Mouse (Mus musculus) hindbrain, embryonic 10.5 days (tissue): ENCODE measurements around the gene Rab11a. TPM values are rescaled to one million over a fixed set of nuclear protein-coding genes. Genes with fewer than 3 reads are reported as not detected.
A peak's percentile ranks its signal among the peaks of the same experiment; 100 is the strongest.

Source experiments
- DNase-seq: peaks from one replicate; pipeline ENCODE4 v3.0.0-alpha.2; 2017; ENCODE audit warnings: low spot score
- H3K27ac ChIP-seq: fragments of 300-500 bp; sonication (generic); 2 replicates; pipeline ENCODE4 v1.5.1; 2016; ENCODE audit warnings: mild to moderate bottlenecking, moderate library complexity
- H3K27me3 ChIP-seq: fragments of 300-500 bp; sonication (generic); 2 replicates; pipeline ENCODE4 v1.6.1; 2016; ENCODE audit warnings: mild to moderate bottlenecking; ENCODE audit not compliant: poor library complexity, insufficient read depth, severe bottlenecking
- H3K36me3 ChIP-seq: fragments of 300-500 bp; sonication (generic); 2 replicates; pipeline ENCODE4 v1.6.1; 2016; ENCODE audit warnings: mild to moderate bottlenecking, moderate library complexity
- H3K4me1 ChIP-seq: fragments of 300-500 bp; sonication (generic); replicated peaks from 2 replicates; pipeline ENCODE4 v1.6.1; 2016; ENCODE audit warnings: mild to moderate bottlenecking
- H3K4me3 ChIP-seq: fragments of 300-500 bp; sonication (generic); 2 replicates; pipeline ENCODE4 v1.5.1; 2016; ENCODE audit warnings: mild to moderate bottlenecking, moderate library complexity
- H3K9me3 ChIP-seq: fragments of 300-500 bp; sonication (generic); 2 replicates; pipeline ENCODE4 v1.6.1; 2016; ENCODE audit warnings: mild to moderate bottlenecking, moderate library complexity
- WGBS: fragments of 180-500 bp; shearing (Covaris S2); methylation state at CpG from one replicate; pipeline ENCODE4 v1.1.7; 2016; 5-methylcytosine and 5-hydroxymethylcytosine counted together
- polyA plus RNA-seq: library from polyadenylated mRNA; unstranded; fragments of >200 nt; fragmentation: Nextera tagmentation; extraction: Ambion mirVana; gene quantifications from 2 replicates; pipeline ENCODE4 v1.2.1, GENCODE M21; 2016

The Rab11a gene
- polyA plus RNA-seq: 290 and 299 TPM in 2 replicates

GRCm38 (mm10) chr9:64737406-64738201 is at the start of gene Rab11a:
Gene Rab11a (minus strand): TSS chr9:64737758.
- Histone ChIP-seq H3K4me3 (peak within 1 kb of the TSS; percentile 97), H3K27ac (peak within 1 kb of the TSS; percentile 93), H3K27me3 (no peaks in the 10 kb centered on the region), H3K36me3 (no peaks in the 10 kb centered on the region), H3K9me3 (no peaks in the 10 kb centered on the region), H3K4me1 (peaks cover 9% of the 10 kb centered on the region)
- peak; percentile 96 for DNase-seq
- WGBS: under 1% methylated on average over 61 of the region's 61 CpGs

- Histone ChIP-seq H3K36me3 (no peaks in the 10 kb centered on the region), H3K4me3 (no peak overlapping the region), H3K27ac (no peak overlapping the region), H3K4me1 (no peaks in the 10 kb centered on the region), H3K27me3 (no peaks in the 10 kb centered on the region), H3K9me3 (no peaks in the 10 kb centered on the region)
- DNase-seq: no peak
- 86% methylated on average over 9 of the region's 9 CpGs for WGBS
Observed at GRCm38 (mm10) chr9:64786216-64786905, 48.8 kb upstream of the Rab11a start.

- H3K9me3 ChIP-seq: no peaks in the 10 kb centered on the region
- H3K36me3 ChIP-seq: no peaks in the 10 kb centered on the region
- no peak overlapping the region for H3K4me3 ChIP-seq
- H3K4me1 ChIP-seq: no peaks in the 10 kb centered on the region
- no peak overlapping the region for H3K27ac ChIP-seq
- 36% methylated on average over 4 of the region's 4 CpGs for WGBS
- no peaks in the 10 kb centered on the region for H3K27me3 ChIP-seq
- peak; percentile 68 for DNase-seq
Observed at GRCm38 (mm10) chr9:64784841-64785240, 47.3 kb upstream of the Rab11a start.

GRCm38 (mm10) chr9:64783511-64783910 is 46.0 kb upstream of the Rab11a start:
- Histone ChIP-seq H3K9me3 (no peaks in the 10 kb centered on the region), H3K27ac (no peak overlapping the region), H3K4me1 (no peaks in the 10 kb centered on the region), H3K27me3 (no peaks in the 10 kb centered on the region), H3K36me3 (no peaks in the 10 kb centered on the region), H3K4me3 (no peak overlapping the region)
- no peak for DNase-seq
- 74% methylated on average over 7 of the region's 7 CpGs for WGBS

- WGBS: 48% methylated on average over 7 of the region's 7 CpGs
- peaks cover 10% of the 10 kb centered on the region for H3K4me1 ChIP-seq
- H3K36me3 ChIP-seq: no peaks in the 10 kb centered on the region
- no peak overlapping the region for H3K27ac ChIP-seq
- no peak overlapping the region for H3K4me3 ChIP-seq
- no peaks in the 10 kb centered on the region for H3K9me3 ChIP-seq
- H3K27me3 ChIP-seq: no peaks in the 10 kb centered on the region
- DNase-seq: no peak
Observed at GRCm38 (mm10) chr9:64779628-64780027, 42.1 kb upstream of the Rab11a start.

GRCm38 (mm10) chr9:64778151-64778550 is 40.6 kb upstream of the Rab11a start:
- Histone ChIP-seq H3K9me3 (no peaks in the 10 kb centered on the region), H3K36me3 (no peaks in the 10 kb centered on the region), H3K27ac (no peak overlapping the region), H3K4me3 (no peak overlapping the region), H3K27me3 (no peaks in the 10 kb centered on the region), H3K4me1 (peaks cover 17% of the 10 kb centered on the region)
- 81% methylated on average over 1 of the region's 1 CpGs for WGBS
- DNase-seq: no peak

- Histone ChIP-seq H3K27ac (no peak overlapping the region), H3K9me3 (no peaks in the 10 kb centered on the region), H3K36me3 (no peaks in the 10 kb centered on the region), H3K27me3 (no peaks in the 10 kb centered on the region), H3K4me1 (peaks cover 17% of the 10 kb centered on the region), H3K4me3 (no peak overlapping the region)
- 89% methylated on average over 4 of the region's 4 CpGs for WGBS
- no peak for DNase-seq
Observed at GRCm38 (mm10) chr9:64777441-64777987, 40.0 kb upstream of the Rab11a start.

- Histone ChIP-seq H3K27me3 (no peaks in the 10 kb centered on the region), H3K4me3 (no peak overlapping the region), H3K4me1 (peaks cover 17% of the 10 kb centered on the region), H3K27ac (peak overlapping the region; percentile 82; the same call in 1 of the 2 replicates), H3K36me3 (no peaks in the 10 kb centered on the region), H3K9me3 (no peaks in the 10 kb centered on the region)
- no peak for DNase-seq
- WGBS: 87% methylated on average over 4 of the region's 4 CpGs
Observed at GRCm38 (mm10) chr9:64775491-64775890, 37.9 kb upstream of the Rab11a start.

GRCm38 (mm10) chr9:64774883-64775282 is 37.3 kb upstream of the Rab11a start:
- Histone ChIP-seq H3K4me3 (no peak overlapping the region), H3K27me3 (no peaks in the 10 kb centered on the region), H3K36me3 (no peaks in the 10 kb centered on the region), H3K9me3 (no peaks in the 10 kb centered on the region), H3K4me1 (peaks cover 17% of the 10 kb centered on the region), H3K27ac (peak overlapping the region; percentile 82)
- 72% methylated on average over 2 of the region's 2 CpGs for WGBS
- no peak for DNase-seq

GRCm38 (mm10) chr9:64774411-64774811 is 36.9 kb upstream of the Rab11a start:
- H3K27ac ChIP-seq: peak overlapping the region; percentile 82
- H3K4me1 ChIP-seq: peaks cover 17% of the 10 kb centered on the region
- peak; percentile 36 for DNase-seq
- H3K36me3 ChIP-seq: no peaks in the 10 kb centered on the region
- H3K4me3 ChIP-seq: no peak overlapping the region
- H3K9me3 ChIP-seq: no peaks in the 10 kb centered on the region
- 22% methylated on average over 5 of the region's 5 CpGs for WGBS
- H3K27me3 ChIP-seq: no peaks in the 10 kb centered on the region

- H3K27ac ChIP-seq: peak overlapping the region; percentile 82; the same call in 1 of the 2 replicates
- no peaks in the 10 kb centered on the region for H3K36me3 ChIP-seq
- no peak for DNase-seq
- H3K9me3 ChIP-seq: no peaks in the 10 kb centered on the region
- peaks cover 17% of the 10 kb centered on the region for H3K4me1 ChIP-seq
- WGBS: 59% methylated on average over 4 of the region's 4 CpGs
- no peaks in the 10 kb centered on the region for H3K27me3 ChIP-seq
- H3K4me3 ChIP-seq: no peak overlapping the region
Observed at GRCm38 (mm10) chr9:64773936-64774335, 36.4 kb upstream of the Rab11a start.

- DNase-seq: no peak
- Histone ChIP-seq H3K9me3 (no peaks in the 10 kb centered on the region), H3K4me1 (peaks cover 17% of the 10 kb centered on the region), H3K27me3 (no peaks in the 10 kb centered on the region), H3K27ac (no peak overlapping the region), H3K36me3 (no peaks in the 10 kb centered on the region), H3K4me3 (no peak overlapping the region)
- 86% methylated on average over 8 of the region's 8 CpGs for whole genome bisulfite sequencing
Observed at GRCm38 (mm10) chr9:64773254-64773653, 35.7 kb upstream of the Rab11a start.

GRCm38 (mm10) chr9:64771236-64771635 is 33.7 kb upstream of the Rab11a start:
- WGBS: 78% methylated on average over 5 of the region's 5 CpGs
- DNase-seq: no peak
- no peak overlapping the region for H3K4me3 ChIP-seq
- H3K27me3 ChIP-seq: no peaks in the 10 kb centered on the region
- H3K36me3 ChIP-seq: no peaks in the 10 kb centered on the region
- H3K4me1 ChIP-seq: peaks cover 17% of the 10 kb centered on the region
- no peaks in the 10 kb centered on the region for H3K9me3 ChIP-seq
- H3K27ac ChIP-seq: no peak overlapping the region
